Mouse (Mus musculus): ENCODE data around the gene Ptprz1.
"Not testable (repeated sequence)": the region's sequence is repeated elsewhere in the genome, so short reads cannot be mapped to it uniquely, and the experiment has no call there.

Ptprz1 gene

DNA sequence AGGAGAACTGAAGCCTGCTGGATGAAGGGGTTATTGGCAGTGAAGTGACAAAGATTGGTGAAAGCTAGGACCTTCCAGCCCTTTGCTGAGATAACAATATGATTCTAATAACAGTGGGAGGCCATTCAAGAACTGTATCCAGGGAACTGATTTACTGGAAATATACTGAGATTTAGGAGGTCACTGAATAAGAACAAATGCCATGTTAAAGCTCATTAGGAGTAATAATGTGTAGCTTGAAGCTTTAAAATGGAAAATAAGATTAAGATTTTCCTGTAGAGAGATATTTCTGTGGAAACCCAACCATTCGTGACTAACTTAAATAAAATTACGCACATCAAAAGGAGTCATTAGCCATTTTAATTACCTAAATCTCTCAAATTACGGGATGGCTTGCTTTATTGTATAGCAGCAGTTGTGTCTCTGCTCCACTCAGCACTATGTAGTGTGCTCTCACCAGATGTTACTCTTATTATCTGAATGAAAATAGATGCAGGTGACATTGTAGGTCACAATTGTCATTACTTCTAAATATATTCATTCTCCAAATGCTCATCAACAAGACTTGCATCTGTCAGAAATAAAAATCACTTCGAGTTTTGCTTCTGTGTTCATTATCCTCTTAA, 139.8 kb downstream of the Ptprz1 start:
- DNase-seq, result no peak

DNA sequence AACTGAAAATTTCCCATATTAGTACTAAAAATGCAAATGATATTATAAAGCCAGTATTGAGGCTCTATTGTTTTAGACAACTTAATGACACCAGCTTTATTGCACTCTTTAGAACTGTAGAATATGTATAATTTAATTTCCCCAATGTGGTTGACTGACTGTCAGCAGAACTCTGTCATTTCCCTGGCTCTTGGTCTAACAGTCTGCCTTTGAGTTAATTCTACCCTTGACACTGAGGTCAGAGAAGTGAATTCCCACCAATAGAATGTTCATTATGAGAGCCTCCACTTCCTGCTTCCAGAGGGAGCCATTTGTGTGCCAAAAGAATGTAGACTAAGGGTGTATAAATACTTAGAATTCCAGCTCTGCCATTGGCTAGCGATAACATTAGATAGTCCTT, 152.9 kb downstream of the Ptprz1 start:
- DNase-seq, result no peak

DNA sequence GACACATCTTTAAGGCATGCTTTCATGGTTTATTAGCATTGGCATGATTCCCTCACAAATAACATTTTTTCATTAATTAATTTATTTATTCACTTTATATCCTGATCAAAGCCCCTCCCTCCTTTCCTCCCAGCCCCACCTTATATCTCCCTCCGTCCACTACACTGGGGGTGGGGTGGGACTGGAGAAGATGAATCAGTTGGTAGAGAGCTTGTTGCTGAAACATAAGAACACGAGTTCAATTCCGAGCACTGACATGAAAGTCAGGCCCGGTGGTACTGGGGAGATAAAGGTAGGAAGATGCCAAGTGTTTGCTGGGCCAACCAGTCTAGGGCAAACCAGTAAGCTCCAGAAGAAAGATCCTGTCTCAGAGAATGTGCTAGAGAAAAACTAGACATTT, 173.5 kb downstream of the Ptprz1 start:
- DNase-seq, result no peak

- no peak for DNase-seq
Observed at GRCm38 (mm10) chr6:23055734-23056133, 180.4 kb downstream of the Ptprz1 start.

- DNase-seq, result no peak
Observed at GRCm38 (mm10) chr6:23076060-23076459, 200.8 kb downstream of the Ptprz1 start.

- no peak for DNase-seq
Observed at GRCm38 (mm10) chr6:23078273-23078672, 203.0 kb downstream of the Ptprz1 start.

GRCm38 (mm10) chr6:23079991-23080680, 204.8 kb downstream of the Ptprz1 start:
- DNase-seq, result no peak

GRCm38 (mm10) chr6:23084587-23085421, 209.5 kb downstream of the Ptprz1 start:
- no peak for DNase-seq

DNA sequence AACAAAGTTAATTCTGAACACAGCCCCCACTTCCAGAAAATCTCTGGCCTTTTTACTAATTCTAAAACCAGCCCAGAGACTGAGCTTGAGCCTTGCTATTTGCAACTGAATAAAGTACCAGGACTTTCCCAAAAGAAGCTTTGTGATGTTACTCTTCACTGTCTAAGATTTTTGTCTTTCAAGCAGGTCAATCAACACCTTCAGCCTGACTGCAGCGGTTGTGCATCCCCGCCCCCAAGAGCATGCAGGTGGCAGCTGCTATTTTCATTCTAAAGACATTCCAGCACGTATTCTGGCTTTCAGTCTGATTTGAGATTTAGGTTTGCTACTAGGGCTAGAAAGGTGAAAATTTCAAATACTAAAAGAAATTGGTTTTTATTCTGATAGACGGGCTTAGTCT, 214.0 kb downstream of the Ptprz1 start:
- DNase-seq, result not testable (repeated sequence)

- not testable (repeated sequence) for DNase-seq
Observed at GRCm38 (mm10) chr6:23090346-23091055, 215.2 kb downstream of the Ptprz1 start.
